Mouse (Mus musculus) ES-E14 (cell line): ENCODE measurements around the gene Sat2.

ENCODE experiments used
- HCFC1 ChIP-seq: IDR thresholded peaks from 2 replicates; pipeline ENCODE4 v1.6.1; 2012; ENCODE audit warnings: low read length, inconsistent platforms, borderline replicate concordance; ENCODE audit not compliant: insufficient read depth
- ZNF384 ChIP-seq: IDR thresholded peaks from 2 replicates; pipeline ENCODE4 v1.6.1; 2012; ENCODE audit warnings: low read depth, low read length, inconsistent platforms

DNA sequence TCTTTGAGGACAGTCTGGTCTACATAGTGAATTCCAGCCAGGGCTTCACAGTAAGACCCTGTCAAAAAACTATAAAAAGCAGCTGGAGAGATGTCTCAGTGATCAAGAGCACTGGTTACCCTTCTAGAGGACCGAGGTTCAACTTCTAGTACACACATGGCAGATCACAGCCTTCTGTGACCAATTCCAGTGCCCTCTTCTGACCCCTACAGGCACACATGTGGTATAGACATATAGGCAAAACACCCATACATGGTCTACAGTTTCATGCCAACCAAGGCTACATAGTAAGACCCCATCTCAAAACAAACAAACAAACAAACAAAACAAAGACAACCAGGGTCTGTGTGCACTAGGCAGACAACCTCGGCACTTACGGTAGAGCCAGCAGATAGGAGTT, 46.6 kb upstream of the Sat2 start:
- TF ChIP-seq ZNF384 (no peak), HCFC1 (no peak)
